Mouse (Mus musculus): Measurements from ENCODE around the gene Hmbs.
A peak's percentile ranks its signal among the peaks of the same experiment; 100 is the strongest.

The Hmbs gene

GRCm38 (mm10) chr9:44292490-44292889 lies 51.5 kb downstream of the Hmbs start:
- peak; percentile 80 for DNase-seq (ENCODE audit: low read depth, low spot score)

- DNase-seq (ENCODE audit: low read depth, low spot score): peak; percentile 49
These were observed 55.1 kb downstream of the Hmbs start for GRCm38 (mm10) chr9:44288959-44289291.

GRCm38 (mm10) chr9:44288076-44288958 lies 55.7 kb downstream of the Hmbs start, which contains the start of gene Abcg4:
Gene Abcg4 (minus strand): TSS chr9:44288615.
- DNase-seq (ENCODE audit: low read depth, low spot score): peak; percentile 77

- DNase-seq (ENCODE audit: low read depth, low spot score): peak; percentile 62
These were observed 56.5 kb downstream of the Hmbs start for GRCm38 (mm10) chr9:44287401-44288075.

- no peak for DNase-seq (ENCODE audit: low read depth, low spot score)
These were observed 57.0 kb downstream of the Hmbs start for GRCm38 (mm10) chr9:44287003-44287400.
